Mouse (Mus musculus) erythroblast, adult 5-6 weeks (primary cell): ENCODE measurements around the gene Cers6. TPM values are rescaled to one million over a fixed set of nuclear protein-coding genes. Genes with fewer than 3 reads are reported as not detected.

Source experiments
- ATAC-seq: replicated peaks from 2 replicates; pipeline ENCODE4 v1.8.0; 2016; ENCODE audit warnings: moderate number of reproducible peaks, mild to moderate bottlenecking, moderate TSS enrichment, inconsistent platforms; ENCODE audit not compliant: poor library complexity, low FRiP score, severe bottlenecking
- total RNA-seq, 2 experiments: library from RNA; stranded (forward) in 1 of 2; stranded (reverse) in 1 of 2; fragments of 150-400 nt in 1 of 2; fragments of 200-764, 138-1000 nt in 1 of 2; gene quantifications; 2 replicates each; pipeline versions ENCODE4 v1.2.3 to v1.2.4; 2015 to 2017; ENCODE audit warnings: low replicate concordance in 2 of 2

The Cers6 gene
- total RNA-seq, 2 experiments from 2014 or later = 9.3 to 16.3 TPM

DNA sequence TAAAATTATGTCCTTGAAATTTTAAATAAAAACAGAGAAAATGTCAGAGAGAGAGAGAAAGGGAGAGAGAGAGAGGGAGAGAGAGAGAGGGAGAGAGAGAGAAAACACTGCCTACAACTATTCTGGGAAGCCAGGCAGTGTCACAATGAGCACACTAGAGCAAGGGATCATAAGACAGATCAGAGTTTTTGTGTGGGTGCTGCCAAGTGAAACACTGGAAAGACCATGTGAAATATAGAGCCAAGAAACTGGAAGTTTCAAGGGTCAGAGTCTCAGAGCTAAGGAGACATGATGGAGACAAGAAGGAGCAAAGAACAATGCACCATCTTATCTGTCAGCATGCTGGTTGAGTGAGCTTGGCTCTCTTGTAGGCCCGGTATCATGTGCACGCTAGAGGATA lies 236.3 kb downstream of the Cers6 start:
- ATAC-seq = no peak

DNA sequence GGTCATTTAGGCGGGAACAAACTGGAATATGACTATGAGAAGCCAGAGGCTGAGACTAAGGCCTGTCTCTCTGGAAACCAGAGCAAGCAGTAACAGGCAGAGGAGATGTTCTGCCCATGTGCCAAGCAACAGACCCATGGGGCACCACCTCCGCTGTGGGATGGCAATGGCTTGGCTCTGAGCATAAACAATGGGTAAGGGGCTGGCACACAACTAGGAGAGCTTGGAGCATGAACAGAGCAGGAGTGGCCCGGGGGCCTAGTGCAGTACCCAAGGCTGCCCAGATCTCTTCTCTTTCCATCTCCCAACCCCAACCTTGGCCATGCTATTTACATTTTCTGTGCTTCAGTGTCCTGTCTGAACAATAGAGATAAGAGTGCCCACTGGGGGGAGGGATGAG lies 237.5 kb downstream of the Cers6 start:
- ATAC-seq = no peak

DNA sequence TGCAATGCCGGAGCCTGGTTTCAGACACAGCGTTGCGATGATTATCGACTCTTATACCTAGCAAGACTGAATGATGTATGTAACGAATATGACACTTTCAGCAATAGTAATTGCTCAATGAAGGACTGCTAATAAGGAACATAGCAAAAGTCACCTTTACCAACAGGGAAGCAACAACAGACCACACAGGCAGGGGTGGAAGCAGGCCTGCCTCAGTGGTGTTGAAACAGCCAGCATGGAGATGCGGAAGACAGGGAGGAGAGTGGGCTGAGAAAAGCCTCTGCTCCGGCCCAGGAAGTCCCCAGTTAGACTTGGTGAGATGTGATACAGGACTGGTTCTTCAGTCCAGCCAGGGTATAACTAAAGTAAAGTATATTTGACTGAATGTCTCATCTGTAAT lies 237.9 kb downstream of the Cers6 start:
- no peak for ATAC-seq

DNA sequence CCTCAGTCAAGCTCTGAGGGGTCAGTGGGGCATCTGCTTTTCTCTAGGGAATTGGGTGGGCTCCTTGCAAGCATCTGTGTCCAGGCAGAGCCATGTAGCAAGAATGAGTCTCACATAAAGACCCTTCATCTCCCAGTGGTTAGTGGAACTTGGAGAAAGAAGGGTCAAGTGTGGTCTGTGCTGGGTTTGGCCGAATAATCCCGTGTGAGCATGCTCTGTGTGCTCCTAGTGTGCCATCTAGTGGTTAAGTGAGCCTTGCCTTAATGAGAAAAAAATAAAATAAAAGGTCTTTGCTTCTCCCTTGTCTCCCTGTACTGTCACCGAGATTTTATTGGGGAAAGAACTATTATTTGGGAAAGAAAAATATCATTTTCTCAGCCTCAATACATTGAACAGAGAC lies 239.5 kb downstream of the Cers6 start:
- no peak for ATAC-seq

DNA sequence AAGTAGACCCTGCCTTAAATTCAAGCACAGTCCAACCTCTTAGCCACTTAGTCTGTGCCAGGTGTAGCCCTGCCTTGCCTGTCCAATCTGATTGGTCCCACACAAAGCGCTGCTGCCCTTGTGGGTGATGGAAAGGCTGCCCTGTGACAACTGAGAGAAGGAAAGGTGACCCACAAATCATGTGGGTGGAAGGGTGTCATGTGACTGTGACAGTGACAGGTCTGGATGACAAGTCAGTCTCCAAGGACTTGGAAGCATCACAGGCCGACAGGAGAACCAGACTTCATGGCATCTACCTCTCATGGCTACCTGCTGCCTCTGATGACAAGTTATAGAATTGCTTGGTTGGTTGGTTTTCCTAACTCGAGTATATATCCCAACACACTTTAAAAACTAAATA lies 242.3 kb downstream of the Cers6 start:
- no peak for ATAC-seq

DNA sequence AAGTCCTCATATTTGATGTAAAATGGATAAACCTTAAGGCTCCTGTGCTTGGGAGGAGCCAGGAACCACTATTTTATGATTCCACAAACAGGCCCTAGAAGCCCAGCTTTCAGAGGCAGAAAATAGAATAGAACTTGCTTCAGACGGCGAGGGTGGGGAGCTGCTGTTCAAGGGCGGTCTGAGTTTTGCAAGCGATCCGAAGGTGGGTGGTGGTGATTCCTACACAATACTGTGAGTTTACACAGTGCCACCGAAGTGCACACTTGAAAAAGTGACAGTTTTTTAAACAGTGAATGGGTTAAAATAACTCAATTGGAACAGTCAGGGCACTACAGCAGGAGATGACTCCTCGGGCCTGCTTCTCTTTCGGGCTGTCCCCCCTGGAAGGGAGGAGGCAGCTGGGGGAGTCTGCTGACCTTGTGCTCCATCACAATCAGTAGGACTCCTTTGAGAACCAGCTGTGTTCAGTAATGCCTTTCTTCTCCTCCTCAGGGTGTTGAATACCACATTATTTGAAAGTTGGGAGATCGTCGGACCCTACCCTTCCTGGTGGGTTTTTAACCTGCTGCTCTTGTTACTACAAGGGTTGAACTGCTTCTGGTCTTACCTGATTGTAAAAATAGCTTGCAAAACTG lies 243.4 kb downstream of the Cers6 start:
- ATAC-seq = no peak

DNA sequence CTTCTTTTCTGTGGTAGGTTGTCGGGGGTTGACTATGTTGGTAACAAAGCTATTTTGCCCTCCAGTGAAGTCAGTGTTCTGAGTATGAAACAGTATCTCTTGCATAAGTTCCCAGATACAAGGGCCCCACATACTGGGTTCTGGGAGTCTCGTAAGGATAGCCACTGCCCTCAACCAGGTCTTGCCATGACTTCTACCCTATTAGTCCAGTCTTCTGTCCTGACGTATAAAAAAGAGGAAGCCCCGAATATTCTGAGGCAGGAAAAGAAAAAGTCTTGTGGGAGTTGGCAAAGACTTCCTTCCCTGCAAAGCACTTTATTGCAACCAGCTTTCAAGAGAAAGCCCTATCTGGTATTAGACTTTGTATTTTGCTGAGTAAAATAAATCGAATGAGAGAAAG lies 248.0 kb downstream of the Cers6 start:
- no peak for ATAC-seq

DNA sequence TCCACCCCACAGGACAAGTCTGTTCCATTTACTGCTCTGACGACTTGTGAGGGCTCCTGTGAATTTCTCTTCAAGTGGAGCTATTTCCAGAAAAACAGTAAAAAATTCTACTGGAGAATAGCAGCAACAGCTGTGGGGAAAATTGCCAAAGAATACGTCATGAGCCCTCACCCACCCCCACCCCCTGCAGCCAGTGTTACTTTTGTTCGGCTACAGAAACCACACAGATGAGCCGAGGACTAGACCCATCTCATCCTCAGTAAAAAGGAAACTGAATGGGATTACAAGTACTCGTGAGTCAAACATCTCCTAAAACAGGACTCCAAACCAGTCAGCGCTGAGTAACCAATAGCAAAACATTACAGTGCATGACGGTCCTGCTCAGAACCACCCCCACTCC lies 248.5 kb downstream of the Cers6 start:
- ATAC-seq = no peak

DNA sequence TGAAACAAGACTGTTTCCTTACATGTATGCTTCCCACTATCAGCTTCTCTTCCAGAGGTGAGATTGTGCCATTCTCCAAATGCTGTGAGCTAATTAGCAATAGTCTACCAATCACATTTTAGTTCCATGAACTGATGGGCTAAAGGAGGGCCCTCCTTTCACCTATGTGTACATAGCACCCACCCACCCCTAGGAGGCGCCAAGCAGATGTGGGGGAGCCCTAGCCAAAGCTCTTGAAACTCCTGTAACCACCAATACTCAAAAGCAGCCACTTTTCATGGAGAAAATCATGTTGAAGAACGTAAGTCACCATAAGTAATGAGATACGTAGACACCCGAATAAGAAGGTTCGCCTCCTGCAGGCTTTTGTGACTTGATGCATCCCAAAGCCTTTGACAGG lies 251.4 kb downstream of the Cers6 start:
- ATAC-seq = no peak

DNA sequence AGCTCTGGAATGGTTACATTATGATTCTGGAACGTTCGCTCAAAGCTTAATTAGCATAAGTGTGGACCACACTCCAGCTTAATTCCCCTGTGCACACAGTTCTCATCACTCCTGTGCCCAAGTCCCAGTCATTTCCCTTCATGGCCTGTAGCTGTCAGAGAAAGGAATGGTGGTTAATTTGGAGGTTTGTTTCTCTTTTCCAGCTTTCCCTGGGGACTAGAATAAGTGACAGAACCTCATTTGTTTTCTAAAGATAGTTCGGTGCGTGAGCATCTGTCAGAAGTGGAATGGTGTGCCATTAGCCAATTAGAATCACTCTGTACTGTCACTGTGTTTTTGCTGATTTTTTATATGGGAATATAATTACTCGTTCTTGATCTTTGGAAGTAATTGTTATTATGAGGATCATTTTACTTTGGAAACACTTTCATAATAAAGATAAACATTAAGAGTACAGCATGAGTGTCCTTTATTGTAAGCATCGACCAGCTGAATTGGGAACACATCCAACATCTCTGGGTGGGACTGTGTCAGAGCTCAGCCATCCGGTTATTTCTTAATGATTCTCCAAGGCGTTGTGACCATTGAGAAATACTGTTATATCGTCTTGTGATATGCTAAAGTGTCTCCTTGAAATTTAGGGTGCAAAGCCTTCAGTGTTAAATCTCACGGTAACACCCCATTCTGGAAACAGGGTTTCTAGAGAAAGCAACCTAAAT lies 252.7 kb downstream of the Cers6 start:
- no peak for ATAC-seq

DNA sequence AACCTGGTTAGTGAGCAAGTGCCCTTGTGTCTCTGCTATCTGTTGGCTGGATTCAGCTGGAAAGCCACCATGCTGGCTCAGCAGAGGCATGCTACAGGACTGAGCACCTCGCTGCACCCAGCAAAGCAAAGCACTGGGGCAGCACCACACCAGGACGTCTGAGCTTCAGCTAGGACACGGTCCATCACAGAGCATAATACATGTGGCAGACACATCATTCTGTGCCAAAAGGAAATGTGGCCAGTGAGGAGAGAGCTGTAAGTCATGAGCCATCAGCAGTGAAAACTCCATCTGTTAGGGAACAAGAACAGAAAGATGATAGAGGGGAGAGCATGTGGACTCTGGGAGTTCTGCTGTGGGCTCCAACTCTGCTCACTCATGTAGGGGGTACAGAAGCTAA lies 254.7 kb downstream of the Cers6 start:
- ATAC-seq = no peak

DNA sequence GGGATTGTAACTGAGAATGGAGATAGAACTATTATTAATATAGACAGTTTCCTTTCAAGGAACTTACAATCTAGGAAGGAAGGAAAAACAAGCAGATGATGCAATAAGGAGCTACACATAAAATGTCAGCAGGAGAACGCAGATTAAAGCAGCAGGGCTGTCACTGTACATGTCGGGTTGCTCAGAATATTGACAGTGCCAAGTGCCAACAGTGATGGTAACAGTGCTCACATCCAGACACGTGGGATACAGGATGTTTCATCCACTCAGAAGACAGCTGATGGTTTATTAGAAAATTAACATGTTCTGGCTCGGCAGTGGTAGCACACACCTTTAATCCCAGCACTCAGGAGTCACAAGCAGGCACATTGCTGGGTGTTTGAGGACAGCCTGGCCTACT lies 255.5 kb downstream of the Cers6 start:
- no peak for ATAC-seq

DNA sequence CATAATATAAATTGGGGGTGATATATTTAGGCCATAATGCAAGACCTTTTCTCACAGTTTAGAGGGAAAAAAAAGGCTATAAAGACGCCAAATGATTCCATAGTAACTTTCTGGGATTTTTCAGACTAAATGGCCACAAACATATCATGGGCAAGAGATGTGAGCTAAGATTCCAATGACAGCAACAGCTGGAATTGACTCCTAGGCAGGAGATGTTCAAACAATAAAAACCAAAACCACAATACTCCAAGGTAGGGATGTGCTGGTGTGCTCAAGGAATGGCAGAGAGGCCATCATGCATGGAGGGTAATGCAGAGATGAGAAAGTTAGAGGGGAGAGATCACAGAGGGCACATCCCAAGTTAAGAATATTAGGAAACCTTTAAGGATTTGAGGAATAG lies 257.8 kb downstream of the Cers6 start:
- no peak for ATAC-seq

DNA sequence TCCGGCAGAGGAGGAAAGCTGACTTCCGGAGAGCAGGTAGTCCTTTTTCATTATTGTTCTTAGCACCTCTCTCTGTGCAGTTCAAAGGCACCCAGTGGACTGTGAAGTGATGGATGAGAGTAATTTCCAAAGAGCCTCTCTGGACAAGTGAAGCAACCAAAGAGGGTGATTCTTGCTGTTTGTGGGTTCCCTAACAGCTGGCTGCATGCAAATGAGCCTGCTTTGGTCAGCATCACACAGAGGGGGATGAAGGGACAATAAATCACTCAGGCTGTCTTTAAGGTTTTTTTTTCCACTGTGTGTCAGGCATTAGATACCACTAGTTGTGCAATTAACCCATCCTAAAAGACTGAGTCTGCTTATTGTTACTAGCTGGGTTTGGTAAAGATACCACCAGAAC lies 258.5 kb downstream of the Cers6 start:
- no peak for ATAC-seq

DNA sequence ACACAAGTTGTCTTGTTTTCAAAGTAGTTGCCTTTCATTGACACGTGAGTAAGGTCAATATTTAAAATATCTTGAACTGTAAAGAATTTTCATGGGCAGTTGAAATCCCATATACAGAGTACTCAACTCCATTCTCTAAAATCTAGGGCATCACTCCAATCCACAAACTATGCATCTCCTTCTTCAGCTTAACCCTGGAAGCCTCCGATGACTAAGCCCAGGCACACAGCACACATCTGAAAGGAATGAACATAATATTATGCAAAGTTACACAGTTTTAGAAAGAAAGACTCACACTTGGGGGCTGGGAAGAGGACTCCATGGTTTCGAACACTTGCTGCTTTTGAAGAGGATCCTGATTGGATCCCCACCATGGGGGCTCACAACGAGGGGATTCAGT lies 260.4 kb downstream of the Cers6 start:
- ATAC-seq = no peak

DNA sequence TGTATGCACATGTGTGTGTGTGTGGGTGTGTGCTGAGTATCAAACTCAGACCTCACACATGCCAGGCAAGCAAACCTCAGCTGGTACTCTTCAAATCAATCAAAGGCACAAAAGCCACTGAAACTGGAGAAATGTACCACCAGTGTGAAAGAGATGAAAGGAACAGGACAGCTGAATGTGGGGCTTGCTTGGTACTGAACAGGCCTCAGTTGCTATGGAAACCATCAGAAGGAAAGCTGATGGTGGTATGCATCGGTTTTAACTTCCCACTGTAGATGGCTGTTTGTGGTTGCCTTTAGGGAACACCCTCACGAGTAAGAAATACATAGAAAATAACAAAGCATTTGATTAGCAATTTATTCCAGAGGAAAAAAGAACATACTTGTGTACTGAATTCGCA lies 264.2 kb downstream of the Cers6 start:
- no peak for ATAC-seq

DNA sequence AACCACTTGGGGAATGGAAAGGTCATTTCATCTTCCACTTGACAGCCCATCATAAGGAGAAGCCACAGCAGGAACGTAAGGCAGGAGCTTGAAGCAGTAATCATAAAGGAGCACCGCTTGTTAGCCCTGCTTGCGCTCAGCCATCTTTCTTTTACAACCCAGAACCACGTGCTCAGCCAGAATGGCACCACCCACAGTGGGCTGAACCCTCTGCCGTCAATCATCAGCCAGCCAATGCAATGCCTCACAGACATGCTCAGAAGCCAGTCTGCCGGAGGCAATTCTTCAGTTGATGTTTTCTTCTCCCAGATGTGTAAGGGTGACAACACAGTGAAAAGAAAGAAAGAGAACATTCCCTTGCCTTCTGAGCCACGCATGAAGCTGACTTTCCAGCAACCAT lies 267.1 kb downstream of the Cers6 start:
- ATAC-seq = no peak

DNA sequence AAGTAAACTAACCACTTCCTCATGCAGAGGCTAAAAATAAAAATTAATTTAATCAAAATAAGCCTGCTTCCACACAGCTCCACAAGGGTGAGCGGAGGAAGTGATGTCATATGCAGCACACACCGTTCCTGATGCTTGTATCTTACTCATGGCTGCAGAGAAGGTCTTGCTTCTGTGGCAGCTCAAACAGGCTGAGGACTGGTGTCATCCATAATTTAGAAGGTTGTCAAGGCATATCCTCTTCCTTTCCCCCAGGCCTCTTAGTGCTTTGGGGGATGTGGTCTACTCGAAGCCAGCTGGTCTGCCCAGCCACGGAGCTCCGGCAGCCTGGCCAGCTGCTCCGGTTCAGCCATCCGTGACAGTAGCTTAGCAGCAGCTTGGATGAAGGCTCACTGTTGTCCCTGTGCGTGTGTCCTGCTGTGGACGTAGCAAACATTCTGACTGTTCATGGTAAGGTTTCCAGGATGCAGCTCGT lies 267.7 kb downstream of the Cers6 start:
- no peak for ATAC-seq

DNA sequence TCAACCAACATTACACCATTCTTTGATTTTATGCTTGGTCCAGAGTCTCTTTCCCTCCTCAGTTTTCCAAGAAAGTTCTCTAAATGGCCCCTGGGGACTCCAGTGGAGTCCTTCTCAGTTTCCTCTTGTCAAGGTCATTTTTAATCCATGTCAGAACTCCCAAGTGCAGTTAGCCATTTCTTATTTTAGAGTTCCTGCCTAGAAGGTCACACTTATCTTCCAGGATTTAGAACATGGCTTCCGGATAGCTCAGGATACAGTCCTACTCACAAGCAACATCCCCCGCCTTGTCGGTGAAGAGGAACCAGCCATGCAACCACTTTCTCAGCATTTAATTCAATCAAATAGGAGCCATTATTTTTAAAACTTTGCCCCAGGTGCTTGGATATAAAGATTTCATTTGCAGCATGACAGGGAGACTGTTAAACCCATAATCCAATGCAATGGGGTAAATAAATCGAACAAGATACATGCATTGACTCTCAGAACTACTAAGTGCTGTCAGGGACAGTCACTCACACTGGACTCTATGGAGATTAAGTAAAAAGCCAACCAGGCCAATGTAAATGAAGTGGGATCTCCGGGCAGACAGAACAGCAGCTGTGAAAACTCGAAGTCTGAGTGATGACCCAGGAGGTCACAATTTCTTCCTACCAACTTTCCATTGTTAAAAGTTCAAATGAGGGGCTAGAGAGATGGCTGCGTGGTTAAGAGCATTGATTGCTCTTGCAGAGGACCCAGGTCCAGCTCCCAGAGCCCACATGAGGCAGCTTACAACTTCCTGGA lies 268.4 kb downstream of the Cers6 start:
- no peak for ATAC-seq

DNA sequence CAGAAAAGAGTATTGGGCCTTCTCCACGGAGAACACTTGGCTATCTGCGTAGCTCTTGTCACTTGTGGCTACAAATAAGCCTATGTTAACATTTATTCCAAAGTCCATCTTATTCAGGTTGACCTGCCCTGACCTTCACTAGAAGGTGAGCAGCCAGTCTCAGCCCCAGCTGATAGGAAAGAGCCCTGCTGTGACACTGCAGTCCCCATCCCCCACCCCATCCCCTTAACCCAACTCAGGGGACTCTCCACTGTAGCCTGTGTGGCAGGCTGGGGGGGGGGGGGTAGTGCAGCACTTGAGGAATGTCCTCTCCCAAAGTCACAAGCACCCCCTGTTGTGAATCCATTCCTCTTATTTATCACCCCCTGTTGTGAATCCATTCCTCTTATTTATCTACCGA lies 270.8 kb downstream of the Cers6 start:
- ATAC-seq = no peak

DNA sequence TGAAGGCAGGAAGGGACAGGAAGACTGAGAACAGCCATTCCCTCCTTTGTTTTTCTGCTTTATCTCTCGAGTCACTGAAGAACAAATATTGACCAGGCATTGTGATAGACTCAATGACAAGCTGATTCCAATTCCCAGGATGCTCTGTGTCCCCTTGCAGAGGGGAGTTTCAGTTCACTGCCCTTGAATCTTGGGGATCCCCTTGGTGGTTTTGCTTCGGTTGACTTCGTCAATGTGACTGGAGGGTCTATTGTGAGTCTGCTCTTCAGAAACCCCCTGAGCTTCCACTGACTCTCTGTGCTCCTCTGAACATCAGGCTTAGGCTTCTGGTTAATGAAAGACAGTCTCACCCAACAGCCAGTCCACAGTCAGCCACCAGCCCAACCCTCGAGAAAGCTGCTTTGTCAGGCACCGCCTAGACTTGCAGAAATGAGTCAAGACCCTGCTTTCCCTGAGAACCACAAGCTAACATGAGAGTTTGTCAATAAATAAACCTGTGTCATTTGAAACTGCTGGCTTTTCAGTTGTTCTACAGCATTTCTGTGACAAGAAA lies 271.3 kb downstream of the Cers6 start:
- no peak for ATAC-seq
